Mouse (Mus musculus): Measurements from ENCODE around the gene Zfp1.

DNA sequence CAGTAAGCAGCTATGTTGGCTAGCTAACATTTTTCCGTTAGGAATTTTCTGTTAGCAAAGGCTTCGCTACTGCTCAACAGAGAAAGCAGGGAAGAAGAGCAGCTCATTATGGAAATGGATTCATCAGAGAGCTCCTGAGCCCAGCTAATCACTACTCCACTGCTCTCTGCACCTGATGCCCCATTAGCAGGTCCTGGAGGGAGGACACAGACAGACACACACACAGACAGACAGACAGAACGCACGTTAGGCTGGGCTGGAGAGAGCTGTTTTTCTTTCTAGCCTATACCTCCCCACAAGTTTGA lies 74.2 kb downstream of the Zfp1 start:
- TF ChIP-seq CTCF (IDR thresholded peaks at IDR 0.05; ENCODE audit: low read depth) (no peak), EP300 (optimal IDR thresholded peaks at IDR 0.05) (no peak)

All from stomach, postnatal 0 days (tissue).